Mouse (Mus musculus) hematopoietic stem cell, adult 5-6 weeks (primary cell): ENCODE measurements at regions not wholly inside any gene's neighbourhood (a gene's known extent, or its start where the extent isn't known, plus 50 kb on each side); places are given as distances from the start of the nearest gene placed in this dataset.

Source experiments
- ATAC-seq, 2 experiments: fragments of 125-278 bp in 1 of 2; replicated peaks in 1 of 2; 2 replicates each; pipeline ENCODE4 v1.8.0; 2016 to 2017; ENCODE audit warnings: inconsistent platforms in 2 of 2, mild to moderate bottlenecking in 2 of 2, moderate number of reproducible peaks in 2 of 2, low read depth in 1 of 2, moderate TSS enrichment in 1 of 2; ENCODE audit not compliant: low FRiP score in 2 of 2, poor library complexity in 2 of 2, severe bottlenecking in 2 of 2, insufficient read depth in 1 of 2, low TSS enrichment in 1 of 2

DNA sequence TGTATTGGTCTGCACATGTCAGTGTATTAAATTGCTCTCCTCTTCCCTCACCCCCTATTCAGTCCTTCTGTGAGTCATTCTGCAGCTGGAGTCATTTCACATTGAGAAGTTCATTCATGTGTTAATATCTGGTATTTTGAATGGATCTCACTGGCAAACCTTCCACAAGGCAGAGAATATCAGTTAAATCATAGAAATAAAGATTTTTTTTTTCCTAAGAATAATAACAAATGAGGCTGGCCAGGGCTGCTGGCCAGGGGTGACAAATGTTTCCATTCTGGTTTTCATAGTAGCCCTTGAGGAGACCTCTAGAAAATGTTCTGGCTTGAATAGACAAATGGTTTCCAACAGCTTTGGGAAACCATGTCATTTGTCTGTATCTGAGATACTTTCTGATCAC lies 124.8 kb downstream of the Cdca7 start:
- ATAC-seq: no peak

DNA sequence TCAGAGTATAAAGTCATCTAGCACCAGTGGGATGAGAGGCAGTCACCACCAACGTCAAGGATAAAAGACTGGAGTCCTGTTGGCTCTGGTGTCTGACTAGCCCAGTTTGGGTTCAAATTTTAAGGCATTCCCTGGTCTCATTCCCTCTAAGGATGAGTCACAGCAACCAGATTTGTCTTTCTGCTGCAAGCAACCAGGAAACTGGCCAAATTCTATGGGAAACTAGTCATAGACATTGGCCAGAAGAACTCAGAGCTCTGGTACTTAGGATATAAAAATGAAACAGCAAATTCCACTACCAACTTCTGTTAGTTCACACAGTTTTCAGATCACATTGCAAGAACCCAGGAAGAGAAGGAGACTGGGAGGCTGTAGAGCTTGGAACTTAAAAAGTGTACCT lies 126.2 kb downstream of the Cdca7 start:
- ATAC-seq: no peak

DNA sequence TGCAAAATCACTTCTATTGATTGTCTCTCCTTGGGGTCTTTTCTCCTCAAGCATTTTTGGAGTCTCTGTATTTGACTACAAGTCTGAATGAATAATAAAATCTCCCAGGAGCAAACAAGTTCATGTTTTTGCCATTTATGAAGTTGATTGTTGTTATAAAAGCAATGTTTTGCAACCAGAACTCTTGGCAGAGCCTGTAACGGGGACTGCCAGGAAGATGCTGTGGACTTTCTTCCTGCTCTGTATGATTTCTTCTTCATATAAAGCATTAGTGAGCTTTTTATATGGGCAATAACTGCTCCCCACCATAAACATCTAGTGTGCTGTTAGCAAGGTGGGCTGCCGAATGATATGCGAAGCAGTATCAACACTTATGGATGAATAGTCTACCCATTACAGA lies 136.3 kb downstream of the Cdca7 start:
- ATAC-seq: no peak

GRCm38 (mm10) chr2:72614256-72614655 lies 138.3 kb downstream of the Cdca7 start:
- ATAC-seq: no peak

GRCm38 (mm10) chr2:72615869-72616268 lies 139.9 kb downstream of the Cdca7 start:
- no peak for ATAC-seq

DNA sequence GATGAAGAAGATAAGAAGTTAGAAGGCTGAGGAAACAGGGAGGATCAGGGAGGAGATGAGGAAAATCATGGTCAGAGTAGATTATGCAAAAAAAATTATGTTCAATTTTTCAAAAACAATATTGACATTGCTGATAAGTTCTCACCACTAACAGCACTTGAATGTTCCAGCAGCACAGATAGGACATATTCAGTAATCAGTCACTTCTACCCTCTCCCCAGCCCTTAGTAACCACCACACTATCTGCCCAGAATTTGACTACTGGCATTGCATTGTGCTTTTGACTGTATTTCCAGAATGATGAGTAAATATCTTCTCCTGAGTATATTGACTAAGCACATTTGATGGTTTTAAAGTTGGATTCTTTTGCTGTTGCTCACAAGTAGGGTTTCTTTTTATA lies 140.5 kb downstream of the Cdca7 start:
- ATAC-seq: no peak

DNA sequence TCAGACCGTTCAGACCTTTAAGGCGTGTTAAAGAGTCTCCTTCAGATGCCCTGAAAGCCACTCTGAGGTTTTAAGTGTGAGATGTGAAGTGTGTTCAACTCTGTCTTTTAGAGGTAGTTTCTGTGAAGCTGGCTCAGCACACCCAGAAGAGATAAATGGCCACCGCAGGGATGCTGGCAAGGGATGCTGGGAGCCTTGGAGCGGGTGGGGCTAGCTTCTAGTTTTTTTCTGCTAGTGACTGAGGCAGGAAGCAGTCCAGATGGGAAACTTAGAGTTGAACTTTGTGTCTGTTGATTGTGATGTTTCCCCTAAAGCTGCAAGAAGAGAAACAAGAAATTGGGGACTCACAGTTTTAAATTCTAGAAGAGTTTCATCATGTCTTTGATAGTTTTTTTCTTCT lies 143.5 kb downstream of the Cdca7 start:
- ATAC-seq: no peak

DNA sequence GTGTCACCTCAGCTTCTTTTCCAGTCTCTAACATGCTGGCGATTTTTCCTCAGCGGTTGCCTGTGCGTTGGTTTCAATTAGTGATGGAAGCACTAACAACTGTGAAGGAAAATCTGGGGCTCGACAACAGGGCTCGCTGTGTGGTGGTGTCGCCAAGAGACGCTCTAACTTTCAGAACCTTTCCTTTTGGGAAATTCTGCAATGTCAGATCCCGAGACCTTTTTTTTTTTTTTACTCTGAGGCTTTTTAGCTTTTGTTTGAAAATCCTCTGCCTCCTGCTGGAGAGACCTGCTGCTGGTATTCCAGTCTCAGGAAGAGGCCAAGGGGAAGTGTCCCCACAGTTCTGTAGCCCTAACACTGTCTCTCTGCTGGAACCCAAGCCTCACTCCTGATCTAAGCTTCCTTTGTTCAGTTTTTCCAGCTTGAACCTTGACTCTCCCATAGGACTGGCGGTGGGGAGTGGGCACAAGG lies 144.3 kb downstream of the Cdca7 start:
- ATAC-seq: no peak

DNA sequence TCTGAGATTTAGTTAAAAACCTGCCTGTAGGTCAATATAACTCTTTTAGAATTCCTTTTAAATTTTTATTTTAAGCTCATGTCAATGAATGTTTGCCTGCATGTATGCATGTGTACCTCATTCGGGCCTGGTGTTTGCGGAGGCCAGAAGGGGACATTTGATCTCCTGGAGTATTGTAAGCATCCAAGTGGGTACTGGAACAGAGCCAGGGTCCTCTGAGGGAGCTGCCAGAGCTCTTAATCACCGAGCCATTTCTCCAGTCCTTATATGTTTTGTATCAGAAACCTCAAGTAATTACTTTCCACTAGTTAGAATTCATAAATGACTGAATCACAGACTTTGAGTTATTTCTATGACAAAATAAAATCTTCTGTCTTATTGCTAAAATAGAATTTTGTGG lies 152.0 kb downstream of the Cdca7 start:
- ATAC-seq: no peak

GRCm38 (mm10) chr2:72628626-72629470 lies 152.9 kb downstream of the Cdca7 start:
- no peak for ATAC-seq

DNA sequence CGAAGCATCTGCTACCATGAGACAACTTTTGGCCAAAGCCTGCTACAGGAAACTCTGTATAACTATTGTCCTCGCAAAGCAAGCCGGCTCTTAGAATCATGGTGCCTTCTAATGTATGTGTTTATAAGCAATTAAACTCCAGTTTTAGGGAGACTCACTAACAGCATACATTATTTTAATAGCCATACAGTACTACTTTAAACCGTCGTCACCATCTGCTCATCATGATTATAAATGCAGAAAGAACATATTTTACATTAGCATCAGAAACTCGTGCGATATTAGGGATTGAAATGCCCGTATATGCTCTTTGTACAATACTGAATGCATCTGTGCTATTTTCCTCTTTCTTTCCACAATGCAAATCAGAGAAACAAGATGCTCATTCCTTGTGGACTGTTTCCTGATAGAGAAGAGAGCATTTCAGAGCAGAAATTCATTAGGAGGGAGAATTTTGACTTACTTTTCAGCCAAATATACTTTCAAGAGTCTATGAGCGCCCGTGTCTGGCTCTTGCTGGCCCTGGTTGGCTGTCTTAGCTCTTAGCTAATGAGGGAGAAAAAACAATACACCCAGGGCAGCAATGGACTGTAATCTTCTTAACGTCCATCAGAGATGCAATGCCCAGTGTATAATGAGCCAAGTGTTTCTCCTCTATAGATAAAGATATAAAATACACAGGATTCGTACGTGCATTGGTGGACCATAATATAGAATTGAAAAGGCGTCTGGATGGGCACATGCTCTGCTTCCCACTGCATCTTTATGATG lies 153.9 kb downstream of the Cdca7 start:
- ATAC-seq: no peak

DNA sequence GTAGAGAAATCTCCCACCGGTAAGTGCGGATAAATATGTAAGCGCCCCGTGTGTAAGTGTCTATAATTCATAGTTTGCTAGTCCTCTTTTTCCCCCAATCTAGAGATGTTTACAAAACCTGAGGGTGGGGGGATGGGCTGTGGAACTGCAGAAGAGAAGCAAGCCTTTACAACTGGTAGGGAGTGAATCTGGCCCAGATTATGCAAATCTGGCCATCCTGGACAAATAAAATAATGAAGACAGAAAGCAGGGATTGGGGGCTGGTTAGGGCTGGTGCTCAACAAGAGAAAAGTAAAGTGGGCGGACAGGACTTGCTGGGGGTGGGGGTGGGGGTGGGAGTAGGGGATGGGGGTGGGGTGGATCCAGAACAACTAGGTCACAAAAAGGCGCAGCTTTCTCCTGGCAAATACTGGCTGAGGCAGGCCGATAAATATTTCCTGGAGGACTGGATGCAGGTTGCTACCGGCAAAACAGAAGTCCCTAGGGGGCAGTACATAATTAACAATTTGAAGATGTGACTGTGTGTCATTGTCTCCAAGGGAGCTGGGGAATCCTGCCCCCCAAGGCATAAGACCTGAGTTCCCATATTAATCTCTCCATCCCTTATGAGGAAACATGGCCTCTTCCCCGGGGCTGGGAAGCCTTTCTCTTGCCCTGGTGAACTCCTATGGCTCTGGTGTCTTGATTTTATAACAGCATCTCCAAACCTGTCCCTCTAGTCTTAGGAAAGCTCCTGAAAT lies 162.1 kb downstream of the Cdca7 start:
- ATAC-seq: no peak

- no peak for ATAC-seq
Observed at GRCm38 (mm10) chr2:72639022-72639421, 163.1 kb downstream of the Cdca7 start.

- no peak for ATAC-seq
Observed at GRCm38 (mm10) chr2:72641228-72641627, 165.3 kb downstream of the Cdca7 start.

DNA sequence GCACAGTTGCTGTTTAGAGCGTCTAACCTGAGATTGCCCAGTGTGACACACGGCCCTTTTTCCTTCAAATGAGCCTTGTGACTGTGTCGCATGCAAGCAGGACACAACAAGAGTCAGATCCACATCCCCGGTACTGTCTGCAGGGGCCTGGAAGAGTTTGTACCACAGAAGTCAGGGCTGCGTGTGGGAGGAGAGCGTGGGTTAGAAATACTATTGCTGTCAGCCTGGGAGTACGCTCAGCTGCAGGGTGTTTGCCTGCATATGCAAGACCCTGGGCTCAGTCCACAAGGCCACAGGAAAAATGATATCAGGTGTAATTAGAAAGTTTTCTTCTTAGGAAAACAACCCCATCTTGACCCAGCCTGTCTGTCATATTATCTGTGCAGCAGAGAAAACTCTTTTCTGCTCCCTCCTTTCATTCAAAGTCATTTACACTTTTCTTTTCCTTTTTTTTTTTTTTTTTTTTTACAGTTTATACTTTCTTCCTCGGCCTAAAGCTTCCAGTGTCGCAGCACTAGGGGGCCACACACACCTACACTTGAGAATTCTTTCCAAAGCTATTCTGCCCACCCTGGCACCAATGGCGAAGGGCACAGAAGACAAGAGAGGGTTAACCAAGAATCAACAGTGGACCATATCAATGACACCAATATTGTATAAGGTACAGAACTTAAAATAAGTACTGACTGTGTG lies 168.3 kb downstream of the Cdca7 start:
- no peak for ATAC-seq

GRCm38 (mm10) chr2:72647642-72648041 lies 171.7 kb downstream of the Cdca7 start:
- no peak for ATAC-seq

- ATAC-seq: no peak
Observed at GRCm38 (mm10) chr2:72648294-72648693, 172.3 kb downstream of the Cdca7 start.
